Mouse (Mus musculus) G1E (cell line): ENCODE data around the gene Aim2. TPM values are rescaled to one million over a fixed set of nuclear protein-coding genes. Genes with fewer than 3 reads are reported as not detected.

Source experiments
- ATAC-seq: 2 replicates; pipeline ENCODE4 v1.8.0; 2016; ENCODE audit warnings: mild to moderate bottlenecking; ENCODE audit not compliant: insufficient number of reproducible peaks, poor library complexity, low FRiP score, severe bottlenecking; ENCODE audit errors: extremely low read depth
- DNase-seq: peaks from one replicate; pipeline ENCODE4 v3.0.0; 2012; ENCODE audit warnings: low spot score
- H3K27me3 ChIP-seq: 2 replicates; pipeline ENCODE4 v1.6.1; 2012; ENCODE audit warnings: mild to moderate bottlenecking, low read length, inconsistent platforms; ENCODE audit not compliant: insufficient read depth
- H3K36me3 ChIP-seq: replicated peaks from 2 replicates; pipeline ENCODE3; 2012; ENCODE audit warnings: mild to moderate bottlenecking, inconsistent platforms
- H3K4me1 ChIP-seq: 2 replicates; pipeline ENCODE4 v1.6.1; 2012; ENCODE audit warnings: low read depth, low read length, inconsistent platforms, mixed read lengths; ENCODE audit not compliant: insufficient read depth
- H3K4me3 ChIP-seq: 2 replicates; pipeline ENCODE4 v1.5.1; 2012; ENCODE audit warnings: low read depth, mild to moderate bottlenecking, inconsistent platforms, low read length, moderate library complexity, mixed read lengths
- H3K9me3 ChIP-seq: replicated peaks from 2 replicates; pipeline ENCODE4 v1.6.1; 2012; ENCODE audit warnings: inconsistent platforms
- CTCF ChIP-seq: IDR thresholded peaks from 2 replicates; pipeline ENCODE4 v1.5.1; 2012; ENCODE audit warnings: low read depth, low read length, inconsistent platforms, mixed read lengths
- GATA1 ChIP-seq: IDR thresholded peaks from 2 replicates; pipeline ENCODE4 v1.6.1; 2012; ENCODE audit warnings: borderline replicate concordance, low read length, inconsistent platforms, mixed read lengths
- GATA2 ChIP-seq: IDR thresholded peaks from 2 replicates; pipeline ENCODE4 v1.6.1; 2012; ENCODE audit warnings: low read depth, low read length, inconsistent platforms, borderline replicate concordance
- POLR2AphosphoS5 ChIP-seq: IDR thresholded peaks from 2 replicates; pipeline ENCODE4 v1.6.1; 2012; ENCODE audit warnings: low read depth, low read length, inconsistent platforms; ENCODE audit not compliant: insufficient replicate concordance
- TAL1 ChIP-seq: conservative IDR thresholded peaks from 2 replicates; pipeline ENCODE4 v1.6.1; 2012; ENCODE audit warnings: low read depth, low read length, inconsistent platforms, mixed read lengths
- polyA plus RNA-seq: library from polyadenylated mRNA; stranded (reverse); fragments of >175 nt; gene quantifications from 2 replicates; pipeline ENCODE4 v1.2.3, GENCODE M21; 2012
- total RNA-seq, 2 experiments: library from RNA; stranded (forward) in 1 of 2; stranded (reverse) in 1 of 2; fragments of 200-1000 nt in 1 of 2; fragments of >200 nt in 1 of 2; fragmentation: Nextera tagmentation in 1 of 2; gene quantifications; 2 replicates each; pipeline ENCODE4 v1.2.3; 2014 to 2017

Aim2 gene
- total and polyA plus RNA-seq, 3 experiments, result 8.1 TPM; not detected in 2

- TF ChIP-seq TAL1, result no peak
- no peak for TF ChIP-seq POLR2AphosphoS5
- no peak for TF ChIP-seq GATA1
- TF ChIP-seq CTCF, result no peak
- TF ChIP-seq GATA2, result no peak
- H3K36me3 ChIP-seq, result no peaks in the 10 kb centered on the region
- no peaks in the 10 kb centered on the region for H3K9me3 ChIP-seq
- no peaks in the 10 kb centered on the region for H3K4me1 ChIP-seq
- H3K4me3 ChIP-seq, result no peak overlapping the region
- DNase-seq (no peak), ATAC-seq (no peak)
- no peaks in the 10 kb centered on the region for H3K27me3 ChIP-seq
Measured at GRCm38 (mm10) chr1:173404696-173405309, 54.1 kb downstream of the Aim2 start.

- DNase-seq, result no peak
- TF ChIP-seq GATA1 (no peak), POLR2AphosphoS5 (no peak), GATA2 (no peak), TAL1 (no peak), CTCF (no peak)
- ATAC-seq, result 0 out of 2 replicates have a peak, but pooled peaks have one; percentile 15
Measured at GRCm38 (mm10) chr1:173409066-173409465, 58.4 kb downstream of the Aim2 start.

DNA sequence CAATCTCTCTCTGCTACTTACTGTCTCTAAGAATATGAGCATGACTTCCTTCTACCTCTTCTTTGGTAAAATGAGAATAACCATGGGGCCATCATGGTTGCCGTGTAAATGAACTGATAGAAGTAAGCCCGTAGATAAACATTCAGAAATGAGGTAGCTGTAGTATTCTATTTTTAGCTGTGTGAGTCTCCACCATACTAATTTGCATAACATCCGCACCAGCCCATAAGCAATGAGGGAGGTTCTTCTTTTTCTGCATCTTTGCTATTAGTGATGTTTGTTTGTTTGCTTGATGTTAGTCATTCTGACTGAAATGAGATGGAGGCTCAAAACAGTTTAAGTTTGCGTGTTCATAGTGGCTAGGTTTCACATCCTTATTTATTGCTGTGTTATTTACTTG lies 61.2 kb downstream of the Aim2 start:
- no peaks in the 10 kb centered on the region for H3K9me3 ChIP-seq
- no peaks in the 10 kb centered on the region for H3K27me3 ChIP-seq
- H3K4me1 ChIP-seq, result no peaks in the 10 kb centered on the region
- no peak overlapping the region for H3K4me3 ChIP-seq
- H3K36me3 ChIP-seq, result no peaks in the 10 kb centered on the region
- ATAC-seq (no peak), DNase-seq (no peak)
- TF ChIP-seq CTCF (no peak), TAL1 (no peak)

More at GRCm38 (mm10) chr1:173409066-173409465, 58.4 kb downstream of the Aim2 start:
- Histone ChIP-seq H3K9me3 (no peaks in the 10 kb centered on the region), H3K4me1 (no peaks in the 10 kb centered on the region), H3K4me3 (no peak overlapping the region), H3K27me3 (no peaks in the 10 kb centered on the region), H3K36me3 (no peaks in the 10 kb centered on the region)

- no peaks in the 10 kb centered on the region for H3K4me1 ChIP-seq
- no peaks in the 10 kb centered on the region for H3K36me3 ChIP-seq
- TF ChIP-seq GATA2 (no peak), POLR2AphosphoS5 (no peak), GATA1 (no peak), CTCF (no peak), TAL1 (no peak)
- H3K4me3 ChIP-seq, result no peak overlapping the region
- no peaks in the 10 kb centered on the region for H3K9me3 ChIP-seq
- H3K27me3 ChIP-seq, result no peaks in the 10 kb centered on the region
- ATAC-seq (no peak), DNase-seq (no peak)
Measured at GRCm38 (mm10) chr1:173414631-173415030, 64.0 kb downstream of the Aim2 start.

DNA sequence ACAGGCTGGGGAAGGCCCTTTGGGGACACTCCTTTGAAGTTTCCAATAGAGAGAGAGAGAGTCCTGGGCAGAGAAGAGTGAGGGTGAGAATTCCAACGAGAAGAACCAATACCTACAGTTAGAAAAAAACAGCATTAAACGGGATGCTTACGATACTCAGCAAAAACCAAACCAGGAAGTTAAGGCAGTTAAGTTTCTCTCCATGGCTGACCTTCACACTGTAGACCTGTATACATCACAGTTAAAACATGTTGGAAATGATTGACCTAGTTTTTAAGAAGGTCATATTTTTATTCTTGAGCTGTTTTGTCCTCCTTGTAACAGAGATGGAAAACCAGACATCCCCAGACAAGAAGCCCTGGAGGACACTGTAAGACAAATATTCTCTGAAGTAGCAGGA lies 67.8 kb downstream of the Aim2 start:
- Histone ChIP-seq H3K36me3 (no peaks in the 10 kb centered on the region), H3K9me3 (no peaks in the 10 kb centered on the region), H3K4me1 (no peaks in the 10 kb centered on the region), H3K4me3 (no peak overlapping the region), H3K27me3 (no peaks in the 10 kb centered on the region)
- ATAC-seq (no peak), DNase-seq (no peak)
- no peak for TF ChIP-seq TAL1
- no peak for TF ChIP-seq CTCF

GRCm38 (mm10) chr1:173418936-173419621 lies 68.4 kb downstream of the Aim2 start:
- ATAC-seq (no peak), DNase-seq (no peak)
- no peaks in the 10 kb centered on the region for H3K27me3 ChIP-seq
- no peaks in the 10 kb centered on the region for H3K36me3 ChIP-seq
- no peaks in the 10 kb centered on the region for H3K4me1 ChIP-seq
- no peaks in the 10 kb centered on the region for H3K9me3 ChIP-seq
- TF ChIP-seq GATA1 (no peak), GATA2 (no peak), CTCF (no peak), POLR2AphosphoS5 (no peak), TAL1 (no peak)
- H3K4me3 ChIP-seq, result no peak overlapping the region
